Mouse (Mus musculus): ENCODE data around the gene Fam120b. TPM values are rescaled to one million over a fixed set of nuclear protein-coding genes. Genes with fewer than 3 reads are reported as not detected.
"Not testable (repeated sequence)": the region's sequence is repeated elsewhere in the genome, so short reads cannot be mapped to it uniquely, and the experiment has no call there.

Gene Fam120b
- polyA plus RNA-seq, 1 experiment from 2014 or later = 30.6 TPM

GRCm38 (mm10) chr17:15449144-15449543 is 53.1 kb downstream of the Fam120b start:
- not testable (repeated sequence) for H3K9me3 ChIP-seq (replicated peaks; ENCODE audit: control insufficient read depth, low read length); H3K36me3 ChIP-seq (replicated peaks; ENCODE audit: control insufficient read depth, insufficient read depth, low read depth, low read length); H3K4me3 ChIP-seq (ENCODE audit: low read depth, low read length); DNase-seq (ENCODE audit: low spot score); H3K4me2 ChIP-seq (ENCODE audit: low read depth, low read length); H3K9ac ChIP-seq (replicated peaks; ENCODE audit: low read length); H3K27me3 ChIP-seq (ENCODE audit: control insufficient read depth, insufficient read depth, low read length); H3K27ac ChIP-seq (replicated peaks; ENCODE audit: low read depth, low read length); H3K4me1 ChIP-seq (ENCODE audit: control insufficient read depth, insufficient read depth, low read length); ATAC-seq (replicated peaks; ENCODE audit: insufficient number of reproducible peaks, low FRiP score, low TSS enrichment, low read depth)
- 71% methylated on average over 5 of the region's 6 CpGs for WGBS

- Histone ChIP-seq H3K4me1 (ENCODE audit: control insufficient read depth, insufficient read depth, low read length) (no peaks in the 10 kb centered on the region), H3K27me3 (ENCODE audit: control insufficient read depth, insufficient read depth, low read length) (no peaks in the 10 kb centered on the region), H3K27ac (replicated peaks; ENCODE audit: low read depth, low read length) (no peak overlapping the region), H3K9ac (replicated peaks; ENCODE audit: low read length) (no peak overlapping the region), H3K9me3 (replicated peaks; ENCODE audit: control insufficient read depth, low read length) (no peaks in the 10 kb centered on the region), H3K4me3 (ENCODE audit: low read depth, low read length) (no peak overlapping the region), H3K36me3 (replicated peaks; ENCODE audit: control insufficient read depth, insufficient read depth, low read depth, low read length) (no peaks in the 10 kb centered on the region), H3K4me2 (ENCODE audit: low read depth, low read length) (no peak overlapping the region)
- ATAC-seq (replicated peaks; ENCODE audit: insufficient number of reproducible peaks, low FRiP score, low TSS enrichment, low read depth) = no peak
- no peak for DNase-seq (ENCODE audit: low spot score)
- 78% methylated on average over 3 of the region's 3 CpGs for WGBS
Measured at GRCm38 (mm10) chr17:15449606-15450005, 53.6 kb downstream of the Fam120b start.

GRCm38 (mm10) chr17:15455203-15455602 is 59.2 kb downstream of the Fam120b start:
- WGBS = 78% methylated on average over 4 of the region's 4 CpGs
- H3K27ac ChIP-seq (replicated peaks; ENCODE audit: low read depth, low read length) = no peak overlapping the region
- no peak overlapping the region for H3K4me2 ChIP-seq (ENCODE audit: low read depth, low read length)
- DNase-seq (ENCODE audit: low spot score) (peak; percentile 15), ATAC-seq (replicated peaks; ENCODE audit: insufficient number of reproducible peaks, low FRiP score, low TSS enrichment, low read depth) (no peak)
- H3K27me3 ChIP-seq (ENCODE audit: control insufficient read depth, insufficient read depth, low read length) = no peaks in the 10 kb centered on the region
- no peak overlapping the region for H3K9ac ChIP-seq (replicated peaks; ENCODE audit: low read length)
- H3K36me3 ChIP-seq (replicated peaks; ENCODE audit: control insufficient read depth, insufficient read depth, low read depth, low read length) = no peaks in the 10 kb centered on the region
- H3K4me3 ChIP-seq (ENCODE audit: low read depth, low read length) = no peak overlapping the region
- H3K9me3 ChIP-seq (replicated peaks; ENCODE audit: control insufficient read depth, low read length) = no peaks in the 10 kb centered on the region
- no peaks in the 10 kb centered on the region for H3K4me1 ChIP-seq (ENCODE audit: control insufficient read depth, insufficient read depth, low read length)

GRCm38 (mm10) chr17:15456595-15456994 is 60.6 kb downstream of the Fam120b start:
- Histone ChIP-seq H3K9ac (replicated peaks; ENCODE audit: low read length) (no peak overlapping the region), H3K27ac (replicated peaks; ENCODE audit: low read depth, low read length) (no peak overlapping the region), H3K36me3 (replicated peaks; ENCODE audit: control insufficient read depth, insufficient read depth, low read depth, low read length) (no peaks in the 10 kb centered on the region), H3K4me3 (ENCODE audit: low read depth, low read length) (no peak overlapping the region), H3K4me1 (ENCODE audit: control insufficient read depth, insufficient read depth, low read length) (no peaks in the 10 kb centered on the region), H3K27me3 (ENCODE audit: control insufficient read depth, insufficient read depth, low read length) (no peaks in the 10 kb centered on the region), H3K4me2 (ENCODE audit: low read depth, low read length) (no peak overlapping the region), H3K9me3 (replicated peaks; ENCODE audit: control insufficient read depth, low read length) (no peaks in the 10 kb centered on the region)
- no peak for ATAC-seq (replicated peaks; ENCODE audit: insufficient number of reproducible peaks, low FRiP score, low TSS enrichment, low read depth)
- DNase-seq (ENCODE audit: low spot score) = no peak
- 87% methylated on average over 2 of the region's 2 CpGs for WGBS

- 88% methylated on average over 4 of the region's 4 CpGs for WGBS
- no peak overlapping the region for H3K4me2 ChIP-seq (ENCODE audit: low read depth, low read length)
- H3K4me3 ChIP-seq (ENCODE audit: low read depth, low read length) = no peak overlapping the region
- H3K27me3 ChIP-seq (ENCODE audit: control insufficient read depth, insufficient read depth, low read length) = no peaks in the 10 kb centered on the region
- no peaks in the 10 kb centered on the region for H3K36me3 ChIP-seq (replicated peaks; ENCODE audit: control insufficient read depth, insufficient read depth, low read depth, low read length)
- H3K4me1 ChIP-seq (ENCODE audit: control insufficient read depth, insufficient read depth, low read length) = no peaks in the 10 kb centered on the region
- no peak for ATAC-seq (replicated peaks; ENCODE audit: insufficient number of reproducible peaks, low FRiP score, low TSS enrichment, low read depth)
- no peak overlapping the region for H3K27ac ChIP-seq (replicated peaks; ENCODE audit: low read depth, low read length)
- no peak overlapping the region for H3K9ac ChIP-seq (replicated peaks; ENCODE audit: low read length)
- DNase-seq (ENCODE audit: low spot score) = no peak
- no peaks in the 10 kb centered on the region for H3K9me3 ChIP-seq (replicated peaks; ENCODE audit: control insufficient read depth, low read length)
Measured at GRCm38 (mm10) chr17:15459761-15460160, 63.8 kb downstream of the Fam120b start.

GRCm38 (mm10) chr17:15461921-15462495 is 66.0 kb downstream of the Fam120b start:
- Histone ChIP-seq H3K9me3 (replicated peaks; ENCODE audit: control insufficient read depth, low read length) (no peaks in the 10 kb centered on the region), H3K27ac (replicated peaks; ENCODE audit: low read depth, low read length) (no peak overlapping the region), H3K36me3 (replicated peaks; ENCODE audit: control insufficient read depth, insufficient read depth, low read depth, low read length) (no peaks in the 10 kb centered on the region), H3K4me3 (ENCODE audit: low read depth, low read length) (no peak overlapping the region), H3K9ac (replicated peaks; ENCODE audit: low read length) (no peak overlapping the region), H3K4me1 (ENCODE audit: control insufficient read depth, insufficient read depth, low read length) (no peaks in the 10 kb centered on the region), H3K27me3 (ENCODE audit: control insufficient read depth, insufficient read depth, low read length) (no peaks in the 10 kb centered on the region), H3K4me2 (ENCODE audit: low read depth, low read length) (no peak overlapping the region)
- DNase-seq (ENCODE audit: low spot score) = no peak
- 96% methylated on average over 6 of the region's 6 CpGs for WGBS
- no peak for ATAC-seq (replicated peaks; ENCODE audit: insufficient number of reproducible peaks, low FRiP score, low TSS enrichment, low read depth)

- H3K27ac ChIP-seq (replicated peaks; ENCODE audit: low read depth, low read length) = no peak overlapping the region
- WGBS = 29% methylated on average over 5 of the region's 5 CpGs
- no peaks in the 10 kb centered on the region for H3K27me3 ChIP-seq (ENCODE audit: control insufficient read depth, insufficient read depth, low read length)
- H3K4me3 ChIP-seq (ENCODE audit: low read depth, low read length) = no peak overlapping the region
- H3K4me2 ChIP-seq (ENCODE audit: low read depth, low read length) = no peak overlapping the region
- H3K36me3 ChIP-seq (replicated peaks; ENCODE audit: control insufficient read depth, insufficient read depth, low read depth, low read length) = no peaks in the 10 kb centered on the region; the same call in 1 of the 2 replicates
- ATAC-seq (replicated peaks; ENCODE audit: insufficient number of reproducible peaks, low FRiP score, low TSS enrichment, low read depth) (peak; percentile 44; the same call in 1 of the 2 replicates), DNase-seq (ENCODE audit: low spot score) (peak; percentile 87)
- no peak overlapping the region for H3K9ac ChIP-seq (replicated peaks; ENCODE audit: low read length)
- no peaks in the 10 kb centered on the region for H3K4me1 ChIP-seq (ENCODE audit: control insufficient read depth, insufficient read depth, low read length)
- H3K9me3 ChIP-seq (replicated peaks; ENCODE audit: control insufficient read depth, low read length) = no peaks in the 10 kb centered on the region
Measured at GRCm38 (mm10) chr17:15467669-15468068, 71.7 kb downstream of the Fam120b start.

GRCm38 (mm10) chr17:15472671-15473070 is 76.7 kb downstream of the Fam120b start:
- DNase-seq (ENCODE audit: low spot score) (no peak), ATAC-seq (replicated peaks; ENCODE audit: insufficient number of reproducible peaks, low FRiP score, low TSS enrichment, low read depth) (no peak)
- no peak overlapping the region for H3K4me3 ChIP-seq (ENCODE audit: low read depth, low read length)
- no peaks in the 10 kb centered on the region for H3K27me3 ChIP-seq (ENCODE audit: control insufficient read depth, insufficient read depth, low read length)
- WGBS = 86% methylated on average over 4 of the region's 4 CpGs
- H3K9ac ChIP-seq (replicated peaks; ENCODE audit: low read length) = no peak overlapping the region
- H3K27ac ChIP-seq (replicated peaks; ENCODE audit: low read depth, low read length) = no peak overlapping the region
- H3K4me1 ChIP-seq (ENCODE audit: control insufficient read depth, insufficient read depth, low read length) = no peaks in the 10 kb centered on the region
- H3K4me2 ChIP-seq (ENCODE audit: low read depth, low read length) = no peak overlapping the region
- H3K9me3 ChIP-seq (replicated peaks; ENCODE audit: control insufficient read depth, low read length) = no peaks in the 10 kb centered on the region
- H3K36me3 ChIP-seq (replicated peaks; ENCODE audit: control insufficient read depth, insufficient read depth, low read depth, low read length) = peaks cover 12% of the 10 kb centered on the region

Measured in embryonic facial prominence, embryonic 11.5 days (tissue).